Mouse (Mus musculus): ENCODE measurements at regions not wholly inside any gene's neighbourhood (a gene's known extent, or its start where the extent isn't known, plus 50 kb on each side); places are given as distances from the start of the nearest gene placed in this dataset.

DNA sequence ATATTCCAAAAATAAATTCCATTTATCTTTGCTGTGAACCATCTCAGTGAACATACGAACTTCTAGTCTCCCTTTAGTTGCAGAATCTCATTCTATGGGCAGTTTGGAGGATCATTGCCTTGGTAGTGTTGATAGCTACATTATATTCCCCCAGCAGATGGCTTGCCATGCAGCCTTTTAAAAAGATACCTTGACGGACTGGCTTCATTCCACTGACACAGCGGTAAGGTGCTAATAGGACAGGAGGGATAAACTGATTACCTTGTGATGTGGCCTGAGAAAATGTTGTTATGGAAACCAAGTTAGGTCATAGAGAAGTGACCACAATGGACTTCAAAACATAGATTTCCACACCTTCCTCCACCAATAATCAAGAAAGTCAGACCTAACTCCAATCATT is 215.5 kb upstream of the Tmc3 start:
- TF ChIP-seq ZMIZ1 (IDR thresholded peaks at IDR 0.05; ENCODE audit: low read depth, low read length) (no peak), MEF2A (IDR thresholded peaks at IDR 0.05; ENCODE audit: extremely low read depth, insufficient replicate concordance, low read depth, low read length, poor library complexity, severe bottlenecking) (no peak), E2F4 (IDR thresholded peaks at IDR 0.05; ENCODE audit: borderline replicate concordance, low read depth, low read length) (no peak), TCF12 (IDR thresholded peaks at IDR 0.05; ENCODE audit: low read depth, low read length) (no peak)
